Mouse (Mus musculus): Measurements from ENCODE around the gene Tesc.

The Tesc gene

GRCm38 (mm10) chr5:118108124-118108793, 80.7 kb downstream of the Tesc start:
- peak; percentile 43 for DNase-seq (ENCODE audit: low spot score)

GRCm38 (mm10) chr5:118108794-118109440, 81.4 kb downstream of the Tesc start:
- DNase-seq (ENCODE audit: low spot score): no peak

All from layer of hippocampus, adult 9-10 months (tissue).